21 mouse cellular contexts compared by ENCODE assay signal in the genomic region with DNA sequence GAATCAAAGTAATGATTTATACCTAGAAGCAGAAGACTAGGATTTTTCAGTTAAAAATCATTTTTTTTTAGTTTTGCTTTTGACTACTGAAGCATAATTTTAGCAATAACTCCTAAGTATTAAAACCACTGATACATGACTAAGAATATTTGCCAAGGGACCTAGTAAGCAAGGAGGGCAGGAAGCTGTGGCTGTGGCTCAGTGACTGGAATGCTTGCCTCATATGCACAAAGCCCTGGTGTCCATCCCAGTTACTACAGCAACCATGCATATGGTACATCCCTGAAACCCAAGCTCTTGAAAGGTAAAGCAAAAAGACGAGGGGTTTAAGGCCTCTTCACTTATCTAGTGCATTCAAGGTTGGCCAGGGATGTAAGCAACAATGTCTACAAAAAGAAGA.
"Had no signal": no experiment of that assay in that cellular context is flagged by ENCODE, and none has a peak within 500 bp of the region (broad histone marks: within the 10 kb centered on the region; RNA-seq: fewer than 3 reads in every experiment).

No protein-coding gene starts in this region.

- H3K9me3 ChIP-seq: kidney, embryonic 15.5 days; limb, embryonic 12.5 days; limb, embryonic 15.5 days; lung, embryonic 15.5 days; midbrain, embryonic 12.5 days; midbrain, embryonic 15.5 days; neural tube, embryonic 12.5 days; neural tube, embryonic 15.5 days had no signal

- H3K9ac ChIP-seq: kidney, embryonic 15.5 days; limb, embryonic 12.5 days; limb, embryonic 15.5 days; liver, embryonic 14.5 days; liver, postnatal 0 days; lung, embryonic 15.5 days; midbrain, embryonic 12.5 days; midbrain, embryonic 15.5 days; neural tube, embryonic 12.5 days; neural tube, embryonic 15.5 days had no signal

- ATAC-seq: liver, postnatal 0 days; midbrain, embryonic 15.5 days had no signal

- H3K27ac ChIP-seq: kidney, embryonic 15.5 days; limb, embryonic 12.5 days; limb, embryonic 15.5 days; liver, embryonic 14.5 days; lung, embryonic 15.5 days; midbrain, embryonic 12.5 days; midbrain, embryonic 15.5 days; neural tube, embryonic 12.5 days; neural tube, embryonic 15.5 days had no signal

- H3K4me2 ChIP-seq: kidney, embryonic 15.5 days; limb, embryonic 12.5 days; limb, embryonic 15.5 days; liver, embryonic 11.5 days; lung, embryonic 15.5 days; midbrain, embryonic 12.5 days; midbrain, embryonic 15.5 days; neural tube, embryonic 12.5 days; neural tube, embryonic 15.5 days had no signal

- DNase-seq: kidney, adult 8-10 months; kidney, postnatal 10 days; kidney, postnatal 36 days; left cerebral cortex, postnatal 4 days; liver, postnatal 0 days; lung, postnatal 10 days; lung, postnatal 36 days; right cerebral cortex, adult 18-20 months; right cerebral cortex, postnatal 25 days; thymus, adult 18-20 months; thymus, postnatal 36 days had no signal

- H3K4me1 ChIP-seq: limb, embryonic 15.5 days; midbrain, embryonic 15.5 days had no signal

- H3K4me3 ChIP-seq: kidney, embryonic 15.5 days; limb, embryonic 12.5 days; limb, embryonic 15.5 days; lung, embryonic 15.5 days; midbrain, embryonic 12.5 days; midbrain, embryonic 15.5 days; neural tube, embryonic 12.5 days; neural tube, embryonic 15.5 days had no signal

- H3K27me3 ChIP-seq: kidney, embryonic 15.5 days; limb, embryonic 12.5 days; limb, embryonic 15.5 days; lung, embryonic 15.5 days; midbrain, embryonic 12.5 days; midbrain, embryonic 15.5 days; neural tube, embryonic 12.5 days; neural tube, embryonic 15.5 days had no signal
